Mouse (Mus musculus) intestine, embryonic 16.5 days (tissue): ENCODE results near the gene Dlgap3. TPM values are rescaled to one million over a fixed set of nuclear protein-coding genes. Genes with fewer than 3 reads are reported as not detected.

Experiments
- ATAC-seq: fragments of 200-750 bp; cut with Nextera tagmentation; 2 replicates; pipeline ENCODE4 v1.8.0; 2017; ENCODE audit warnings: moderate TSS enrichment, moderate library complexity
- H3K27ac ChIP-seq: fragments of 300-500 bp; sonication (generic); 2 replicates; pipeline ENCODE4 v1.5.1; 2014; ENCODE audit warnings: mild to moderate bottlenecking, low read length
- H3K27me3 ChIP-seq: fragments of 300-500 bp; sonication (generic); replicated peaks from 2 replicates; pipeline ENCODE4 v1.6.1; 2014; ENCODE audit warnings: low read length, control low read depth, mixed read lengths; ENCODE audit not compliant: control insufficient read depth, insufficient read depth
- H3K36me3 ChIP-seq: fragments of 300-500 bp; sonication (generic); 2 replicates; pipeline ENCODE4 v1.6.1; 2014; ENCODE audit warnings: low read length, control low read depth; ENCODE audit not compliant: control insufficient read depth, insufficient read depth
- H3K4me1 ChIP-seq: fragments of 300-500 bp; sonication (generic); 2 replicates; pipeline ENCODE4 v1.6.1; 2014; ENCODE audit warnings: low read length, control low read depth, mixed read lengths; ENCODE audit not compliant: control insufficient read depth, insufficient read depth
- H3K4me2 ChIP-seq: fragments of 300-500 bp; sonication (generic); 2 replicates; pipeline ENCODE4 v1.6.1; 2014; ENCODE audit warnings: low read depth, low read length, control low read depth
- H3K4me3 ChIP-seq: fragments of 300-500 bp; sonication (generic); 2 replicates; pipeline ENCODE4 v1.5.1; 2014; ENCODE audit warnings: mild to moderate bottlenecking, low read length
- H3K9ac ChIP-seq: fragments of 300-500 bp; sonication (generic); 2 replicates; pipeline ENCODE4 v1.6.1; 2014; ENCODE audit warnings: low read depth, low read length
- H3K9me3 ChIP-seq: fragments of 300-500 bp; sonication (generic); 2 replicates; pipeline ENCODE4 v1.6.1; 2016; ENCODE audit warnings: low read length, control low read depth; ENCODE audit not compliant: control insufficient read depth
- WGBS: fragments of 180-500 bp; shearing (Covaris S2); extraction: QIAGEN DNeasy Blood & Tissue Kit; methylation state at CpG from one replicate; pipeline ENCODE4 v1.1.7; 2014; 5-methylcytosine and 5-hydroxymethylcytosine counted together
- polyA plus RNA-seq: library from polyadenylated mRNA; unstranded; fragments of >200 nt; fragmentation: Nextera tagmentation; extraction: Ambion mirVana; gene quantifications from 2 replicates; pipeline ENCODE4 v1.2.1, GENCODE M21; 2015

The Dlgap3 gene
- polyA plus RNA-seq, 1 experiment from 2014 or later, result 0.50 TPM

DNA sequence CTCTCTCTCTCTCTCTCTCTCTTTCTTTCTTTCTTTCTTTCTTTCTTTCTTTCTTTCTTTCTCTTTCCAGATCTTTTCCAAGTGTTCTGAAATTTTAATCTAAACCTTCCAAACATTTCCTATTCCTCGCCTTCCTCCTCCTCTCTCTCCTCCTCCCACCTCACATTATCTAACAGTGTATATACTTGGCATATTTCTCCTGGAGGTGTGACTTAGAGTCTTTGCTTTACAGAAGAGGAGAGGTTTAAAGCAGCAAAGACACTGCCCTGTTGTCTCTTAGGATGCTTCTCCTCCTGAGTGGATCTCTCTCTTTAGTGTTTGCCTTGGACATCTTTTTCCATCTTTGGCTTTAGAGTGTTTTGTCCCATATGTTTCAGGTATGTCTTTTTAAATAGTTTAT lies 34.1 kb downstream of the Dlgap3 start:
- Histone ChIP-seq H3K4me3 (no peak overlapping the region), H3K9me3 (no peaks in the 10 kb centered on the region), H3K4me2 (no peak overlapping the region), H3K4me1 (no peaks in the 10 kb centered on the region), H3K27ac (no peak overlapping the region), H3K9ac (no peak overlapping the region), H3K27me3 (no peaks in the 10 kb centered on the region), H3K36me3 (no peaks in the 10 kb centered on the region)
- ATAC-seq, result no peak
- 44% methylated on average over 1 of the region's 1 CpGs for WGBS

DNA sequence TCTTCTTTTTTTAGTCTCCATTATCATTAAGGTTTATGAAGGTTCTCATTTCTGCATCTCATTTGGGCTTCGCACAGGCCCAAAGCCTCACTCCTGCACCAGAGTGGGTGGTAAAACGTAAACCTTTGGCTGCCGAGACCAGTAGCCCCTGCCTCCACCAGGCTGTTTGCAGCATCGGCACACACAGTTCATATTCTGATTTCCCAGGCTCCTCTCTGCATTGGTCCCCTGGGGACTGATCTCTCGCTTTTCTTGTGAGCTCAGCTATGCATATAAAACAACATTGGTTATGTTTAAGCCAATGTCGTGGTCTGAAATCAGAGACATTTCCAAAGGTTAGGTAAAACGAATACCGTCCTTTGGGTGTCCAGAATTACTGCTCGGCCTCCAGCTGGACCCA lies 42.3 kb downstream of the Dlgap3 start:
- Histone ChIP-seq H3K4me2 (no peak overlapping the region), H3K9ac (no peak overlapping the region), H3K27me3 (peaks cover 18% of the 10 kb centered on the region; the same call in 1 of the 2 replicates), H3K36me3 (no peaks in the 10 kb centered on the region), H3K4me3 (no peak overlapping the region), H3K4me1 (no peaks in the 10 kb centered on the region), H3K9me3 (no peaks in the 10 kb centered on the region), H3K27ac (no peak overlapping the region)
- ATAC-seq, result no peak
- WGBS, result 74% methylated on average over 9 of the region's 9 CpGs

DNA sequence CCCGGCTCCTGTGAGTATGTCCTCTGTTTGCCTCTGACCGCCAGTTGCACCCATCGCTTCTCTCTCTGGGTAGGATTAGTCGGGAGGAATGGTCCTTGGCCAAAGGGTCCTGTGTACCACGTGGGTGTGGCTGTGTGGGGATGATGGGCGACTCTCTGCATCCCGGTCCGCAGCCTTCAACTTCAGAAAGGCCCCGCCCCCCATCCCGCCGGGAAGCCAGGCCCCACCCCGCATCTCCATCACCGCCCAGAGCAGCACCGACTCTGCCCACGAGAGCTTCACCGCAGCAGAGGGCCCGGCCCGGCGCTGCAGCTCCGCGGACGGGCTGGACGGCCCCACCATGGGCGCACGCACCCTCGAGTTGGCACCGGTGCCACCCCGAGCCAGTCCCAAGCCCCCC lies 45.5 kb downstream of the Dlgap3 start:
- peaks cover 22% of the 10 kb centered on the region; the same call in 1 of the 2 replicates for H3K27me3 ChIP-seq
- H3K9me3 ChIP-seq, result no peaks in the 10 kb centered on the region
- no peaks in the 10 kb centered on the region for H3K36me3 ChIP-seq
- ATAC-seq, result no peak
- H3K4me3 ChIP-seq, result no peak overlapping the region
- H3K4me1 ChIP-seq, result no peaks in the 10 kb centered on the region
- no peak overlapping the region for H3K9ac ChIP-seq
- H3K4me2 ChIP-seq, result no peak overlapping the region
- no peak overlapping the region for H3K27ac ChIP-seq
- 21% methylated on average over 28 of the region's 28 CpGs for WGBS

DNA sequence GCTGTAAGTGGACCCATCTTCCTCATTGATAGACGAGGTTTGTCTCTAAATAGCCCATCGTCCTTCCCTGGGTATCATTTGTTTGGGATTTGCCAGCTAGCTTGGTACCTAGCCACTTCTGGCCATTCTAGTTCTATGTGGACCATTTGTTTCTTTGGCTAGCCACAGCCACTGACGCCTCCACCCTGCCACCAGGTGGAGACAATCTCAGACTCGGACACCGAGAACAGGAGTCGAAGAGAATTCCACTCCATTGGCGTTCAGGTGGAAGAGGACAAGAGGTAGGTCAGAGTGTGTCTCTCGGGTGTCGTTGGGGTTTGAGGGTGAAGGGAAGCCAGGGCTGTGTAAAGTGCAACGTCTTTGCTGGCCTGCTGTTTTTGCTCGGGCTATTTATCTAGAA lies 46.1 kb downstream of the Dlgap3 start:
- Histone ChIP-seq H3K27ac (no peak overlapping the region), H3K27me3 (peaks cover 22% of the 10 kb centered on the region; the same call in 1 of the 2 replicates), H3K9me3 (no peaks in the 10 kb centered on the region), H3K4me3 (no peak overlapping the region), H3K4me2 (no peak overlapping the region), H3K36me3 (no peaks in the 10 kb centered on the region), H3K4me1 (no peaks in the 10 kb centered on the region), H3K9ac (no peak overlapping the region)
- 54% methylated on average over 11 of the region's 11 CpGs for WGBS
- ATAC-seq, result no peak

DNA sequence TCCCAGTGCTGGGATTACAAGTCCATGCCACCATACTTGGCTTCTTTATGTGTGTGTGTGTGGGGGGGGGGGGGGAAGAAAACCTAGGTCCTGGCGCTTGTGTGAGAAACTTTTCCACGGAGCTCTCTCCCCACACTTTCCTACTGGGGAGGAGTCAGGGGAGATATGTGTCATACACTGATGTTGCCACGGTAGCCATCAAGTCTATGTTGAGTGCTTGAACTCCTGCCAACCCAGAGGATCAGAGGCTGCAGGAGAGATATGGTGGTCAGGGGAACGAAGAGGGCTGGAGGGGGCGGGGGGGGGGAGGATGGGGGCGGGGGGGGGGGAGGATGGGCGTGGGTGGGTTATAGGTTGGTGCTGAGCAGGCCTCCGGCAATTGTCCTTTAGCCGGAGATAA lies 46.8 kb downstream of the Dlgap3 start:
- H3K9me3 ChIP-seq, result no peaks in the 10 kb centered on the region
- no peak for ATAC-seq
- H3K4me2 ChIP-seq, result no peak overlapping the region
- H3K9ac ChIP-seq, result no peak overlapping the region
- H3K4me3 ChIP-seq, result no peak overlapping the region
- H3K27ac ChIP-seq, result no peak overlapping the region
- H3K36me3 ChIP-seq, result no peaks in the 10 kb centered on the region
- H3K27me3 ChIP-seq, result peaks cover 22% of the 10 kb centered on the region; the same call in 1 of the 2 replicates
- H3K4me1 ChIP-seq, result no peaks in the 10 kb centered on the region
- WGBS, result 56% methylated on average over 5 of the region's 9 CpGs

DNA sequence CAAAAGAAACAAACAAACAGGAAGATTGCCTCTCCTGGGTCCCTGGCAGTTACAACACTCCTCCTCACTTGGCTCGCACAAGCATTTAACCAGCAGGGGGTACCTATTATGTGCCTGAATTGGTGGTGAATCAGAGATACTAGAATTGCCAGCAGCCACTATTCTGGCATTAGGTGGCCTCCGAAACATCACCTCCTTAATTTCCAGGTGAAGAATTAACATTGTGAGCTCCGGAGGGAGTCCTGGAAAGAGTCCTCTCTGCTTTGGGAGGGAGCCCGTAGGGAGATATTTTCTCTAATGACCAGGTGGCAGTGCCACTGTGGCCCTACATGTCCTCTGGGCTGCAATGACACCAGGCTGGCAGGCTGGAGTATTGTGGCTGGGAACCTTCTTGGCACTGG lies 47.2 kb downstream of the Dlgap3 start:
- 77% methylated on average over 4 of the region's 4 CpGs for WGBS
- ATAC-seq, result no peak
- no peaks in the 10 kb centered on the region for H3K9me3 ChIP-seq
- H3K4me2 ChIP-seq, result no peak overlapping the region
- no peak overlapping the region for H3K9ac ChIP-seq
- H3K27me3 ChIP-seq, result peaks cover 22% of the 10 kb centered on the region; the same call in 1 of the 2 replicates
- H3K4me1 ChIP-seq, result no peaks in the 10 kb centered on the region
- H3K4me3 ChIP-seq, result no peak overlapping the region
- H3K36me3 ChIP-seq, result no peaks in the 10 kb centered on the region
- H3K27ac ChIP-seq, result no peak overlapping the region

DNA sequence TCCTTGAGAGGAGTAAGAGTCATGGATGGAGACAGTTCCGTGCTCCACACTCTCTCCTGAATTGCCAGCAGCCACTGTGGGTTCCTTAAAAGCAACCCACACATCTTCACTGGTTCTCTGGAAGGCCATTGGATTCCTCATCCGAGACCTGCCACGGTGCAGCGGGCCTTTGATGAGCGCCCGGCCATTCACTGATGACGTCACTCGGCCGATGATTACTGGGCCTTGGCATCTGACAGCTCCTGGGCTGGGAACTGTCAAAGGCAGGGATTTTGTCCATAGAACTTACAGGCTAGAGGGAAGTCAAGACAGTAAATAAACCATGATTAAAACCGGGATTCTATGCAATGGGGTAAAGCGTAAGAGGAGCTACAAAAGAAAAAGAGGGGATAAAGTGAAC lies 48.0 kb downstream of the Dlgap3 start:
- Histone ChIP-seq H3K36me3 (no peaks in the 10 kb centered on the region), H3K27me3 (peaks cover 22% of the 10 kb centered on the region; the same call in 1 of the 2 replicates)
- WGBS, result 63% methylated on average over 11 of the region's 11 CpGs

DNA sequence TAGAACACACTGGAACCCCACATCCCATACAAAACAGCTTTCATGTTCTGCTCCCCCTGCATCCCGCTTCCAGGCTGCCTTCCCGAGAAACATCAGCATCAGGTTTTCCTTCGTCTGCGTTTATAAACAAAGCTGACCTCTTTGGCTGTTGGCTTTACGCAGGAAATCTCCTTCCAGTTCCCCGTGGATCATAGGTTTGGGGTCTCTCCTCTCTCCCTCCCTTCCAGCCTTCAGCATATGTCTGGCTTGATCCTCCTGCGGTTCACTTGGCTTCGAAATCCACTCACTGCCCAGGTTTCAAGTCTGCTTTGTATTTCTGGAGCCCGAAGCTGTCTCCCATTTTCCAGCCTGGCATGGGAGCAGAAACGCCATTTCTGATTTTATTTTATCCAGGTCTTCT lies 54.3 kb downstream of the Dlgap3 start:
- 29% methylated on average over 10 of the region's 10 CpGs for WGBS
- no peak for ATAC-seq
- Histone ChIP-seq H3K9ac (no peak overlapping the region), H3K27me3 (peaks cover 11% of the 10 kb centered on the region; the same call in 1 of the 2 replicates), H3K36me3 (no peaks in the 10 kb centered on the region), H3K4me1 (no peaks in the 10 kb centered on the region), H3K9me3 (no peaks in the 10 kb centered on the region), H3K27ac (no peak overlapping the region), H3K4me3 (no peak overlapping the region), H3K4me2 (no peak overlapping the region)

More for the DNA sequence above, 48.0 kb downstream of the Dlgap3 start:
- Histone ChIP-seq H3K27ac (no peak overlapping the region), H3K4me3 (no peak overlapping the region), H3K9me3 (no peaks in the 10 kb centered on the region), H3K4me1 (no peaks in the 10 kb centered on the region), H3K4me2 (no peak overlapping the region), H3K9ac (no peak overlapping the region)
- ATAC-seq, result no peak

DNA sequence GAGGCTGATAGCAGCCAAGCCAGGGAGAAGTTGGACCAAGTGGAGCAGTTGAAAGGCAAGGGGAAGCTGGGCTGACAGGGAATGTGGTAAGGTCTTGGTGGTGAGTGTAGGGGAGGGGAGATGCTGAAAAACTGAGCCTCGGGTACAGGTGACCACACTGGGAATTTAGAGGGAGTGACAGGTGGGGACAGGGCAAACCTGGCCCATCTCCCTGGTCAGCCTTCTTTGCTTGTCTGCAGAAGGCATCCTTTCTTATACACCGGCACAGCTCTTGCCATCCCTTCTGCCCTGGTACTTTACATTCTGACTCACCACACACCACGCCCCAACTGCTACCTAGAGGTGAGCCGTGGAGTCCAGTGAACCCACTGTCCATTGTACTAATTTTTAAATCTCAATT lies 54.8 kb downstream of the Dlgap3 start:
- WGBS, result 47% methylated on average over 4 of the region's 4 CpGs
- ATAC-seq, result no peak

DNA sequence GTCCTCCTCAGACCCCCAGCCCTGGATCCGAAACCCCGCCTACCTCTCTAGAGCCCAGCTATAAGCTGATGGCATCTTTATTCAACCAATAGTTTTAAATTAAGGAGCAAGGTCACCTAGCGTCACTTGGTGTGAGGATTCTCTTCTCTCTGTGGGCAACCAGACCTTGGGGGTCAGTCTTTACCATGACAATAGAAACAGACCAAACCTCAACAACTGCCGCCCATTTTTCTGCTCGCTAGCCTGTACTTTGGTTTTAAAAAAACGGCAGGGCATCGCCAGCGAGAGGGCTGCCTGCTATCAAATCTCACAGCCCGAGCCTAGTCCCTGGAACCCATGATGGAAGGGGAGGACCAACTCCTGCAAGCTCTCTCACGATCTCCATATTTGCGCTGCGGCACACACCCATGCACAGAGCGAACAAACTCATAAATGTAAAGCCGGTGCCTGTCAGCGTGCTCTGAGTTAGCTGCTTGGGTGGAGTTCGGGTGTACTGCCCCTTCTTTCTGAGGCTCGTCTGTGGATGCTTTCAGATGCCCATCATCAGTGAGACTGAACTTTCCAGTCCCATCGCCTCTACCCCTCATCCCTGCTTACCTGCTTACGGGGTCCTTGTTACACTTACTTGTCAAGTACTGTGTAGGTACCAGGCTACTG lies 55.6 kb downstream of the Dlgap3 start:
- Histone ChIP-seq H3K27me3 (peaks cover 11% of the 10 kb centered on the region; the same call in 1 of the 2 replicates), H3K4me3 (no peak overlapping the region), H3K36me3 (no peaks in the 10 kb centered on the region), H3K9ac (no peak overlapping the region), H3K4me1 (no peaks in the 10 kb centered on the region), H3K4me2 (no peak overlapping the region), H3K27ac (no peak overlapping the region), H3K9me3 (no peaks in the 10 kb centered on the region)
- 23% methylated on average over 19 of the region's 19 CpGs for WGBS
- no peak for ATAC-seq

More for the DNA sequence above, 54.8 kb downstream of the Dlgap3 start:
- peaks cover 11% of the 10 kb centered on the region; the same call in 1 of the 2 replicates for H3K27me3 ChIP-seq
- no peaks in the 10 kb centered on the region for H3K36me3 ChIP-seq
- no peak overlapping the region for H3K4me3 ChIP-seq
- H3K27ac ChIP-seq, result no peak overlapping the region
- no peaks in the 10 kb centered on the region for H3K9me3 ChIP-seq
- no peaks in the 10 kb centered on the region for H3K4me1 ChIP-seq
- H3K4me2 ChIP-seq, result no peak overlapping the region
- no peak overlapping the region for H3K9ac ChIP-seq
